Mouse (Mus musculus) lung, embryonic 15.5 days (tissue): ENCODE results near the gene Wdr81. TPM values are rescaled to one million over a fixed set of nuclear protein-coding genes. Genes with fewer than 3 reads are reported as not detected.
"Not testable (repeated sequence)": the region's sequence is repeated elsewhere in the genome, so short reads cannot be mapped to it uniquely, and the experiment has no call there.

ENCODE experiments used
- ATAC-seq: fragments of 200-750 bp; cut with Nextera tagmentation; 2 replicates; pipeline ENCODE4 v1.8.0; 2017; ENCODE audit warnings: moderate number of reproducible peaks, borderline replicate concordance; ENCODE audit not compliant: low FRiP score, low TSS enrichment; ENCODE audit errors: extremely low read depth
- H3K27ac ChIP-seq: fragments of 300-500 bp; sonication (generic); 2 replicates; pipeline ENCODE4 v1.5.1; 2015; ENCODE audit warnings: moderate library complexity, mild to moderate bottlenecking, inconsistent platforms
- H3K27me3 ChIP-seq: fragments of 300-500 bp; sonication (generic); 2 replicates; pipeline ENCODE4 v1.6.1; 2015; ENCODE audit warnings: inconsistent platforms
- H3K36me3 ChIP-seq: fragments of 300-500 bp; sonication (generic); 2 replicates; pipeline ENCODE4 v1.6.1; 2015; ENCODE audit warnings: inconsistent platforms
- H3K4me1 ChIP-seq: fragments of 300-500 bp; sonication (generic); 2 replicates; pipeline ENCODE4 v1.6.1; 2015; ENCODE audit warnings: inconsistent platforms
- H3K4me2 ChIP-seq: fragments of 300-500 bp; sonication (generic); 2 replicates; pipeline ENCODE4 v1.6.1; 2015; ENCODE audit warnings: inconsistent platforms, mild to moderate bottlenecking, moderate library complexity
- H3K4me3 ChIP-seq: fragments of 300-500 bp; sonication (generic); 2 replicates; pipeline ENCODE4 v1.5.1; 2015; ENCODE audit warnings: mild to moderate bottlenecking, inconsistent platforms
- H3K9ac ChIP-seq: fragments of 300-500 bp; sonication (generic); 2 replicates; pipeline ENCODE4 v1.6.1; 2015; ENCODE audit warnings: inconsistent platforms
- H3K9me3 ChIP-seq: fragments of 300-500 bp; sonication (generic); 2 replicates; pipeline ENCODE4 v1.6.1; 2016; ENCODE audit warnings: inconsistent platforms
- WGBS: fragments of 180-500 bp; shearing (Covaris S2); methylation state at CpG from one replicate; pipeline ENCODE4 v1.1.7; 2015; 5-methylcytosine and 5-hydroxymethylcytosine counted together
- polyA plus RNA-seq: library from polyadenylated mRNA; unstranded; fragments of >200 nt; fragmentation: Nextera tagmentation; extraction: Ambion mirVana; gene quantifications from 2 replicates; pipeline ENCODE4 v1.2.1, GENCODE M21; 2015

The Wdr81 gene
- polyA plus RNA-seq, 1 experiment from 2014 or later = 4.8 TPM

- Histone ChIP-seq H3K36me3 (no peaks in the 10 kb centered on the region), H3K9ac (no peak overlapping the region), H3K4me1 (peaks cover 41% of the 10 kb centered on the region), H3K4me3 (peak overlapping the region; percentile 46), H3K27me3 (no peaks in the 10 kb centered on the region), H3K27ac (peak overlapping the region; percentile 98), H3K9me3 (no peaks in the 10 kb centered on the region), H3K4me2 (peak overlapping the region; percentile 98)
- 25% methylated on average over 5 of the region's 5 CpGs for WGBS
- no peak for ATAC-seq
Measured at GRCm38 (mm10) chr11:75459751-75460102, 5.2 kb upstream of the Wdr81 start.

- H3K9ac ChIP-seq = no peak overlapping the region
- H3K4me3 ChIP-seq = 0 out of 2 replicates have a peak overlapping the region, but pooled peaks have one; percentile 46
- no peaks in the 10 kb centered on the region for H3K9me3 ChIP-seq
- peaks cover 43% of the 10 kb centered on the region for H3K4me1 ChIP-seq
- H3K27me3 ChIP-seq = no peaks in the 10 kb centered on the region
- no peak for ATAC-seq
- 63% methylated on average over 5 of the region's 5 CpGs for WGBS
- no peaks in the 10 kb centered on the region for H3K36me3 ChIP-seq
- peak overlapping the region; percentile 98; the same call in 1 of the 2 replicates for H3K4me2 ChIP-seq
- H3K27ac ChIP-seq = peak overlapping the region; percentile 98
Measured at GRCm38 (mm10) chr11:75459141-75459711, 4.7 kb upstream of the Wdr81 start.

- no peak overlapping the region for H3K27ac ChIP-seq
- H3K4me2 ChIP-seq = no peak overlapping the region
- H3K27me3 ChIP-seq = no peaks in the 10 kb centered on the region
- ATAC-seq = no peak
- H3K9me3 ChIP-seq = no peaks in the 10 kb centered on the region
- peaks cover 46% of the 10 kb centered on the region for H3K4me1 ChIP-seq
- 74% methylated on average over 8 of the region's 8 CpGs for WGBS
- H3K36me3 ChIP-seq = no peaks in the 10 kb centered on the region
- H3K9ac ChIP-seq = no peak overlapping the region
- H3K4me3 ChIP-seq = no peak overlapping the region
Measured at GRCm38 (mm10) chr11:75458628-75459041, 4.1 kb upstream of the Wdr81 start.

DNA sequence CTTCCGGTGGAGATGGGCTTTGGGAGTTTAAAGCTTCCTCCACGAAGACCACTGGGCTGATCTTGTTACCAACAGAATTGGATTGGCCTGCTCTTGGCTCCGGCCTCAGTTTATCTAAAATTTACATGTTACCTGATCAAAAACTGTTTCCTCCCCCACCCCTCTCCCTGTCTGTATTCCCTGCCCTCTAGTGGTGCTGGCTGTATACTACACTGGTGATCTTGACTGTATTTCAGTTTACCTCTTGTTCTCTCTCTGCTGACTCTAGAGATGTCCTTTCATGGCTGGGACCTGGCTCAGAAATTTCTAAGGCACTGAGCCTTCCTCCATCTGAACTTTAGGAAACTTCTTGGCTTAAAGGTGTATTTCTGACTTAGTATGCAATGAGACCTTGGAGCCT lies 3.7 kb upstream of the Wdr81 start:
- Histone ChIP-seq H3K9me3 (no peaks in the 10 kb centered on the region), H3K27me3 (no peaks in the 10 kb centered on the region), H3K4me3 (no peak overlapping the region), H3K4me1 (peaks cover 46% of the 10 kb centered on the region), H3K27ac (no peak overlapping the region), H3K36me3 (no peaks in the 10 kb centered on the region), H3K9ac (no peak overlapping the region), H3K4me2 (no peak overlapping the region)
- no peak for ATAC-seq
- WGBS = 25% methylated on average over 3 of the region's 3 CpGs

- Histone ChIP-seq H3K9me3 (no peaks in the 10 kb centered on the region), H3K27ac (no peak overlapping the region), H3K4me3 (no peak overlapping the region), H3K27me3 (no peaks in the 10 kb centered on the region), H3K36me3 (no peaks in the 10 kb centered on the region), H3K4me2 (no peak overlapping the region), H3K4me1 (peaks cover 30% of the 10 kb centered on the region), H3K9ac (no peak overlapping the region)
- 76% methylated on average over 7 of the region's 7 CpGs for WGBS
- ATAC-seq = no peak
Measured at GRCm38 (mm10) chr11:75456440-75456871, 1.9 kb upstream of the Wdr81 start.

DNA sequence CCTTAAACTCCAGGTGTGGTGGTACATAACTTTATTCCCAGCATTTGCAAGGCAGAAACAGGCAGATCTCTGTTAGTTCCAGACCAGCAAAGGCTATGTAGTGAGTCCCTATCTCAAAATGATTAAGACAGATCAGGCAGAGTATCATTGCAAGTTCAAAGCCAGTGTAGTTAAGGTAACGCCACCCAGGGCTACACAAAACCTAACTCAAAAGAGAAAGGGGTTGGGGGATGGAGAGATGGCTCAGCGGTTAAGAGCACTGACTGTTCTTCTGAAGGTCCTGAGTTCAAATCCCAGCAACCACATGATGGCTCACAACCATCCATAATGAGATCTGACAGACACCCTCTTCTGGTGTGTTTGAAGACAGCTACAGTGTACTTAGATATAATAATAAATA lies 1.5 kb upstream of the Wdr81 start:
- not testable (repeated sequence) for H3K9me3 ChIP-seq, H3K9ac ChIP-seq, H3K36me3 ChIP-seq, H3K4me2 ChIP-seq, ATAC-seq, H3K27me3 ChIP-seq, H3K4me3 ChIP-seq, H3K27ac ChIP-seq
- 96% methylated on average over 2 of the region's 2 CpGs for WGBS
- H3K4me1 ChIP-seq = peaks cover 30% of the 10 kb centered on the region

GRCm38 (mm10) chr11:75455041-75455736 lies 672 bp upstream of the Wdr81 start:
- H3K36me3 ChIP-seq = no peaks in the 10 kb centered on the region

DNA sequence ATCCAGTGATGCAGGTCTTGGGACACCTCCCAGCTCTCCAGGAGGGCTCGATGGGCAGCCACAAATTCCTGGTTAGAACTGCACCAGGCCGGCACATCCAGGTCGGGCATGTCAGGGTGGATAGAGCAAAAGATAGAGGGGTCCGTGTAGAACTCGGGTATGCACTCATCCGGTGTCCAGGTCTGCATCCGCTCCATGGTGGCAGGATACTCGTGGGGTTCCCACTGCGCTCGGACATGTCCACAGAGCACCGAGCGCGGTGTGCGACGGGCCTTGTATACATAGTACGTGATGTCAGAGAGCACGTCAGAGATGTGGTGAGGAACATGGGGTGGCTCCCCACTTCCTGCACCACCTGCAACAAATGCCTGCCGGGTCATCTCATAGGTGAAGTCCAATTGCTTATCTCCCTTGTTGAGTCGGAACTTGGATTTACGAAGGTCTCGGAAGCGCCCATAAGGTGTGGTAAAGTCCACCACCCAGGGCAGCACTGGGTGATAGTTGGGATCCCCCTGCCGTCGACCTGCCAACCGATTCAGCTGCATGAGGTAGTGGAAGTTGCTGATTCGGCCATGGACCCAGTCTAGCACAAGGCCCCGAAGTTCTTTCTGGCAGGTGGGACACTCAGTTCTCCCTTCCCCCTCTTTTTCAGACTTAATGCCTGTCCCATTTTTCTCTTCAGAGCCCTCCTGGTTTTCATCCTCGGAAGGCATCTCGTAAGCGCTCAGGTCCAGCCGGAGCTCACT lies 1.5 kb downstream of the Wdr81 start:
- H3K9me3 ChIP-seq = no peaks in the 10 kb centered on the region
- peak overlapping the region; percentile 63; the same call in 1 of the 2 replicates for H3K4me3 ChIP-seq
- H3K27ac ChIP-seq = no peak overlapping the region
- H3K36me3 ChIP-seq = peaks cover 3% of the 10 kb centered on the region
- WGBS = 91% methylated on average over 31 of the region's 31 CpGs
- no peak for ATAC-seq
- H3K9ac ChIP-seq = no peak overlapping the region; the same call in 1 of the 2 replicates
- peaks cover 27% of the 10 kb centered on the region for H3K4me1 ChIP-seq
- H3K27me3 ChIP-seq = no peaks in the 10 kb centered on the region
- H3K4me2 ChIP-seq = peak overlapping the region; percentile 97

More at GRCm38 (mm10) chr11:75455041-75455736, 672 bp upstream of the Wdr81 start:
- H3K27me3 ChIP-seq = no peaks in the 10 kb centered on the region
- H3K4me3 ChIP-seq = peak overlapping the region; percentile 63; the same call in 1 of the 2 replicates
- ATAC-seq = no peak; the same call in 1 of the 2 replicates
- peaks cover 37% of the 10 kb centered on the region for H3K4me1 ChIP-seq
- peak overlapping the region; percentile 62 for H3K9ac ChIP-seq
- peak overlapping the region; percentile 68 for H3K27ac ChIP-seq
- 70% methylated on average over 10 of the region's 10 CpGs for WGBS
- no peaks in the 10 kb centered on the region for H3K9me3 ChIP-seq
- peak overlapping the region; percentile 97 for H3K4me2 ChIP-seq

GRCm38 (mm10) chr11:75452081-75452480 lies 2.4 kb downstream of the Wdr81 start:
- Histone ChIP-seq H3K36me3 (peaks cover 9% of the 10 kb centered on the region), H3K4me2 (no peak overlapping the region), H3K27me3 (no peaks in the 10 kb centered on the region), H3K4me1 (peaks cover 27% of the 10 kb centered on the region), H3K9me3 (no peaks in the 10 kb centered on the region), H3K4me3 (no peak overlapping the region), H3K27ac (no peak overlapping the region), H3K9ac (no peak overlapping the region)
- no peak for ATAC-seq
- WGBS = 90% methylated on average over 8 of the region's 8 CpGs

GRCm38 (mm10) chr11:75450936-75451335 lies 3.6 kb downstream of the Wdr81 start:
- Histone ChIP-seq H3K27ac (no peak overlapping the region), H3K27me3 (no peaks in the 10 kb centered on the region), H3K4me1 (peaks cover 27% of the 10 kb centered on the region), H3K4me3 (no peak overlapping the region), H3K36me3 (peaks cover 9% of the 10 kb centered on the region), H3K4me2 (no peak overlapping the region), H3K9me3 (no peaks in the 10 kb centered on the region), H3K9ac (no peak overlapping the region)
- 85% methylated on average over 15 of the region's 15 CpGs for WGBS
- ATAC-seq = no peak

DNA sequence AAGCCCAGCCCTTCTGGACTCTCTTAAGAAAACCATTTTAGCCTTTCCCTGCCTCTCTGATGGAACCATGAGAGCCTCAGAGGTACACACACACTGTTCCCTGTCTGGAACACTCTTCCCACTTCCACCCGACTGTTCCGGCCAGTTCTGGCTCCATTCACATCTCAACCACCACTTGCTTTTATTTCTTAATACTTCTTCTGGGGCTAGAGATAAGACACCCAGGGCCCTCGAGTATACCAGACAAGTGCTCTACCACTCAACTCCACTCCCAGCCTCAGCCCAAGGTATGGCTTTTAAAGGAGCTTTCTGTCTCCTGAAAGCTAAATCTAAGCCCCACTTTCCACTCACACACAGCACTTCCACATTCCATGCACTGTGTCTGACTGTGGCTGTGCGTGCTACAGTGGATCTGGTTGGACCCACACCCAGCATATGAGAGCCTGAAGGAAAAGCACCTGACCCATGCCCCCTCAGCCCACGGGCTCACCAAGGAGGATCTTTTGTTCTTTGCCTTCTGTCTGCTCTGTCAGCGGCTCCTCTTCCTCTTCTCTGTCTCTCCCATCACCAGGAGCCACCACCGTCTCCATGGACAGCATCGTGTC lies 4.1 kb downstream of the Wdr81 start:
- H3K4me2 ChIP-seq = no peak overlapping the region
- H3K4me1 ChIP-seq = peaks cover 27% of the 10 kb centered on the region
- no peaks in the 10 kb centered on the region for H3K27me3 ChIP-seq
- H3K4me3 ChIP-seq = no peak overlapping the region
- H3K27ac ChIP-seq = peak overlapping the region; percentile 11; the same call in 1 of the 2 replicates
- no peaks in the 10 kb centered on the region for H3K9me3 ChIP-seq
- H3K36me3 ChIP-seq = peaks cover 9% of the 10 kb centered on the region
- no peak for ATAC-seq
- no peak overlapping the region for H3K9ac ChIP-seq
- WGBS = 65% methylated on average over 8 of the region's 8 CpGs
